Mouse (Mus musculus): ENCODE measurements around the gene Tat.

GRCm38 (mm10) chr8:109961693-109962367 is 28.4 kb upstream of the Tat start, which contains the start of gene Marveld3:
- TF ChIP-seq HCFC1 (IDR thresholded peaks at IDR 0.05; ENCODE audit: low read depth, low read length): no peak
- TF ChIP-seq CTCF (conservative IDR thresholded peaks at IDR 0.05 in 1 of 2, IDR thresholded peaks at IDR 0.05 in 1 of 2; ENCODE audit: low read depth in 2 of 2, low read length in 2 of 2): no peak
- TF ChIP-seq USF2 (conservative IDR thresholded peaks at IDR 0.05; ENCODE audit: low read depth, low read length): no peak
- TF ChIP-seq POLR2AphosphoS2 (IDR thresholded peaks at IDR 0.05; ENCODE audit: low read depth, low read length): no peak
- TF ChIP-seq NRF1 (IDR thresholded peaks at IDR 0.05; ENCODE audit: low read depth, low read length): no peak
- TF ChIP-seq RCOR1 (conservative IDR thresholded peaks at IDR 0.05; ENCODE audit: low read depth, low read length): no peak
- TF ChIP-seq POLR2A (IDR thresholded peaks at IDR 0.05; ENCODE audit: low read depth, low read length): no peak

Data from CH12.LX (cell line).